Mouse (Mus musculus): ENCODE measurements around the gene Lin54.

GRCm38 (mm10) chr5:100396753-100397152 lies 103.7 kb downstream of the Lin54 start:
- no peak for TF ChIP-seq CTCF (IDR thresholded peaks at IDR 0.05; ENCODE audit: control insufficient read depth, insufficient read depth, insufficient replicate concordance, low read depth, low read length)
- TF ChIP-seq POLR2A (IDR thresholded peaks at IDR 0.05; ENCODE audit: control insufficient read depth, low read depth, low read length) = no peak

Measured in testis, adult 2 months (tissue).